Mouse (Mus musculus) CH12.LX (cell line): Measurements from ENCODE around the gene Ank2.

ENCODE experiments used
- CHD1 ChIP-seq: IDR thresholded peaks from 2 replicates; pipeline ENCODE4 v1.6.1; 2012; ENCODE audit warnings: low read depth, low read length, improper control_type of control experiment, inconsistent platforms
- CHD2 ChIP-seq: IDR thresholded peaks from 2 replicates; pipeline ENCODE4 v1.6.1; 2011; ENCODE audit warnings: low read length, improper control_type of control experiment
- CTCF ChIP-seq, 2 experiments: IDR thresholded peaks in 1 of 2; conservative IDR thresholded peaks in 1 of 2; 2 replicates each; pipeline ENCODE4 v1.5.1; 2011 to 2012; ENCODE audit warnings: low read depth in 2 of 2, low read length in 2 of 2, improper control_type of control experiment in 1 of 2, inconsistent platforms in 1 of 2, mild to moderate bottlenecking in 1 of 2, moderate library complexity in 1 of 2
- POLR2AphosphoS2 ChIP-seq: IDR thresholded peaks from 2 replicates; pipeline ENCODE4 v1.6.1; 2011; ENCODE audit warnings: low read depth, low read length, improper control_type of control experiment
- UBTF ChIP-seq: IDR thresholded peaks from 2 replicates; pipeline ENCODE4 v1.6.1; 2012; ENCODE audit warnings: low read depth, mild to moderate bottlenecking, inconsistent platforms, low read length, improper control_type of control experiment, moderate library complexity
- USF2 ChIP-seq: conservative IDR thresholded peaks from 2 replicates; pipeline ENCODE4 v1.6.1; 2011; ENCODE audit warnings: low read depth, low read length, improper control_type of control experiment

GRCm38 (mm10) chr3:127013976-127014375 is 485.2 kb downstream of the Ank2 start:
- TF ChIP-seq POLR2AphosphoS2 (no peak), UBTF (no peak), USF2 (no peak), CTCF (conservative IDR thresholded peaks at IDR 0.05 in 1 of 2, IDR thresholded peaks at IDR 0.05 in 1 of 2; ENCODE audit: low read depth in 2 of 2, low read length in 2 of 2) (no peak), CHD1 (no peak), CHD2 (no peak)
